Mouse (Mus musculus): ENCODE data around the gene Gucy2d. TPM values are rescaled to one million over a fixed set of nuclear protein-coding genes. Genes with fewer than 3 reads are reported as not detected.

The Gucy2d gene
- total and polyA plus RNA-seq, 2 experiments from 2014 or later = 0.20 TPM; not detected in 1

- Histone ChIP-seq H3K36me3 (ENCODE audit: insufficient read depth, low read length) (no peaks in the 10 kb centered on the region), H3K27ac (no peak overlapping the region), H3K9me3 (ENCODE audit: low read length) (no peaks in the 10 kb centered on the region), H3K27me3 (ENCODE audit: insufficient read depth, low read length) (no peaks in the 10 kb centered on the region), H3K4me3 (ENCODE audit: low read length) (no peak overlapping the region), H3K4me1 (ENCODE audit: insufficient read depth, low read length) (no peaks in the 10 kb centered on the region), H3K4me2 (ENCODE audit: low read depth, low read length) (no peak overlapping the region), H3K9ac (replicated peaks; ENCODE audit: low read length) (no peak overlapping the region)
- no peak for TF ChIP-seq CTCF (IDR thresholded peaks at IDR 0.05; ENCODE audit: low read depth)
- DNase-seq (ENCODE audit: low spot score) (no peak), ATAC-seq (no peak)
- WGBS = 83% methylated on average over 2 of the region's 2 CpGs
Observed at GRCm38 (mm10) chr7:98472529-98472928, 32.3 kb downstream of the Gucy2d start.

- H3K36me3 ChIP-seq (ENCODE audit: insufficient read depth, low read length) = no peaks in the 10 kb centered on the region
- DNase-seq (ENCODE audit: low spot score) (no peak), ATAC-seq (no peak)
- H3K4me3 ChIP-seq (ENCODE audit: low read length) = no peak overlapping the region
- no peaks in the 10 kb centered on the region for H3K27me3 ChIP-seq (ENCODE audit: insufficient read depth, low read length)
- H3K9me3 ChIP-seq (ENCODE audit: low read length) = no peaks in the 10 kb centered on the region
- H3K4me2 ChIP-seq (ENCODE audit: low read depth, low read length) = no peak overlapping the region
- H3K9ac ChIP-seq (replicated peaks; ENCODE audit: low read length) = no peak overlapping the region
- 88% methylated on average over 1 of the region's 1 CpGs for WGBS
- TF ChIP-seq CTCF (IDR thresholded peaks at IDR 0.05; ENCODE audit: low read depth) = no peak
- H3K4me1 ChIP-seq (ENCODE audit: insufficient read depth, low read length) = no peaks in the 10 kb centered on the region
- H3K27ac ChIP-seq = no peak overlapping the region
Observed at GRCm38 (mm10) chr7:98474558-98474957, 34.3 kb downstream of the Gucy2d start.

- 51% methylated on average over 4 of the region's 4 CpGs for WGBS
- ATAC-seq = no peak
- Histone ChIP-seq H3K9me3 (ENCODE audit: low read length) (no peaks in the 10 kb centered on the region), H3K27me3 (ENCODE audit: insufficient read depth, low read length) (no peaks in the 10 kb centered on the region), H3K4me3 (ENCODE audit: low read length) (no peak overlapping the region), H3K4me2 (ENCODE audit: low read depth, low read length) (no peak overlapping the region), H3K36me3 (ENCODE audit: insufficient read depth, low read length) (no peaks in the 10 kb centered on the region), H3K4me1 (ENCODE audit: insufficient read depth, low read length) (no peaks in the 10 kb centered on the region), H3K27ac (no peak overlapping the region), H3K9ac (replicated peaks; ENCODE audit: low read length) (no peak overlapping the region)
- DNase-seq (ENCODE audit: low spot score) = no peak
- no peak for TF ChIP-seq CTCF (IDR thresholded peaks at IDR 0.05; ENCODE audit: low read depth)
Observed at GRCm38 (mm10) chr7:98477153-98477552, 36.9 kb downstream of the Gucy2d start.

- Histone ChIP-seq H3K4me3 (ENCODE audit: low read length) (no peak overlapping the region), H3K4me1 (ENCODE audit: insufficient read depth, low read length) (no peaks in the 10 kb centered on the region), H3K4me2 (ENCODE audit: low read depth, low read length) (no peak overlapping the region), H3K27me3 (ENCODE audit: insufficient read depth, low read length) (no peaks in the 10 kb centered on the region), H3K9ac (replicated peaks; ENCODE audit: low read length) (no peak overlapping the region), H3K9me3 (ENCODE audit: low read length) (no peaks in the 10 kb centered on the region), H3K27ac (no peak overlapping the region), H3K36me3 (ENCODE audit: insufficient read depth, low read length) (no peaks in the 10 kb centered on the region)
- no peak for DNase-seq (ENCODE audit: low spot score)
- no peak for ATAC-seq
- 79% methylated on average over 1 of the region's 1 CpGs for WGBS
- no peak for TF ChIP-seq CTCF (IDR thresholded peaks at IDR 0.05; ENCODE audit: low read depth)
Observed at GRCm38 (mm10) chr7:98480481-98480880, 40.3 kb downstream of the Gucy2d start.

GRCm38 (mm10) chr7:98481066-98481734, 41.0 kb downstream of the Gucy2d start:
- no peaks in the 10 kb centered on the region for H3K9me3 ChIP-seq (ENCODE audit: low read length)
- no peaks in the 10 kb centered on the region for H3K27me3 ChIP-seq (ENCODE audit: insufficient read depth, low read length)
- peak; percentile 99 for TF ChIP-seq CTCF (IDR thresholded peaks at IDR 0.05; ENCODE audit: low read depth)
- no peak overlapping the region for H3K4me3 ChIP-seq (ENCODE audit: low read length)
- H3K4me2 ChIP-seq (ENCODE audit: low read depth, low read length) = no peak overlapping the region
- H3K36me3 ChIP-seq (ENCODE audit: insufficient read depth, low read length) = no peaks in the 10 kb centered on the region
- WGBS = 5% methylated on average over 9 of the region's 9 CpGs
- DNase-seq (ENCODE audit: low spot score) = peak; percentile 88
- H3K4me1 ChIP-seq (ENCODE audit: insufficient read depth, low read length) = no peaks in the 10 kb centered on the region
- ATAC-seq = peak; percentile 77
- H3K9ac ChIP-seq (replicated peaks; ENCODE audit: low read length) = no peak overlapping the region
- no peak overlapping the region for H3K27ac ChIP-seq

- Histone ChIP-seq H3K4me1 (ENCODE audit: insufficient read depth, low read length) (no peaks in the 10 kb centered on the region), H3K36me3 (ENCODE audit: insufficient read depth, low read length) (no peaks in the 10 kb centered on the region), H3K27me3 (ENCODE audit: insufficient read depth, low read length) (no peaks in the 10 kb centered on the region), H3K4me2 (ENCODE audit: low read depth, low read length) (no peak overlapping the region), H3K27ac (no peak overlapping the region), H3K4me3 (ENCODE audit: low read length) (no peak overlapping the region), H3K9ac (replicated peaks; ENCODE audit: low read length) (no peak overlapping the region), H3K9me3 (ENCODE audit: low read length) (no peaks in the 10 kb centered on the region)
- TF ChIP-seq CTCF (IDR thresholded peaks at IDR 0.05; ENCODE audit: low read depth) = no peak
- DNase-seq (ENCODE audit: low spot score) (no peak), ATAC-seq (no peak)
- whole genome bisulfite sequencing = 86% methylated on average over 8 of the region's 8 CpGs
Observed at GRCm38 (mm10) chr7:98481861-98482260, 41.6 kb downstream of the Gucy2d start.

DNA sequence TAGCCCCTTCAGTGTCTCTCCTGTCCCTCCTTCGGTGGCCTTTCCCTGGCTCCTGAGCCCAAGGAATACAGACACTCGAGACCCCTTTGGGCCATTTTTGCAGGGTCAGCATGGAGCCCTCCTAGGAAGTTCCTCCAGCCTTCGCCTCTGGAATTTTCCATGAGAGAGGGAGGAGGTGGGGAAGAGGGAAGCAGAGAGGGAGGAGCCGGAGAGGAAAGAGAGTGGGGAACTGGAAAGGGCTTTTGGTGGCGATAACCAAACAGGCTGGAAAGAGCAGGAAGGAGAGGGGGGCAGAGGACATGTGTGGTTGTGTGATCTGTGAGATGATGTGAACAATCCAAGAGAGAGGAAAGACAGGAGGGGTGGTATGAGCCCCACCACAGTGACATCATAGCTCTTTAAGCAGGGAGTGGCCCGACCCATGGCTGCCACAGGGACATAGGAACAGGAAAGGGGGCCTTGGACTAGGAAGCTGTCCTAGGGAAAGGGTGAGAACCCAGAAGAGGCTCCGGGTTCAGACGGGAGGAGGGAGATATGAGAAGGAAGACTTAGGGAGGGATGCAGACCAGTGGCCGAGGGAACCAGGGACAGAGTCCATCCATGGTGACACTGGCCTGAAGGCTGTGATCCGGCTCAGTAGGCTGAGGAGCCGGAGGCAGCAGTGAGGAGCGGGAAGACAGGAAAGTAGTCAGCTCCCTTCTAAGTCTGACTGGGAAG, 42.5 kb downstream of the Gucy2d start:
- Histone ChIP-seq H3K4me3 (ENCODE audit: low read length) (no peak overlapping the region), H3K9me3 (ENCODE audit: low read length) (no peaks in the 10 kb centered on the region), H3K36me3 (ENCODE audit: insufficient read depth, low read length) (no peaks in the 10 kb centered on the region), H3K27ac (no peak overlapping the region), H3K27me3 (ENCODE audit: insufficient read depth, low read length) (no peaks in the 10 kb centered on the region), H3K4me2 (ENCODE audit: low read depth, low read length) (no peak overlapping the region), H3K9ac (replicated peaks; ENCODE audit: low read length) (no peak overlapping the region), H3K4me1 (ENCODE audit: insufficient read depth, low read length) (no peaks in the 10 kb centered on the region)
- DNase-seq (ENCODE audit: low spot score) (no peak), ATAC-seq (no peak)
- TF ChIP-seq CTCF (IDR thresholded peaks at IDR 0.05; ENCODE audit: low read depth) = no peak
- 60% methylated on average over 12 of the region's 12 CpGs for WGBS

Measured in hindbrain, postnatal 0 days (tissue).